ENCODE assay signal across 8 mouse cellular contexts in the genomic region with DNA sequence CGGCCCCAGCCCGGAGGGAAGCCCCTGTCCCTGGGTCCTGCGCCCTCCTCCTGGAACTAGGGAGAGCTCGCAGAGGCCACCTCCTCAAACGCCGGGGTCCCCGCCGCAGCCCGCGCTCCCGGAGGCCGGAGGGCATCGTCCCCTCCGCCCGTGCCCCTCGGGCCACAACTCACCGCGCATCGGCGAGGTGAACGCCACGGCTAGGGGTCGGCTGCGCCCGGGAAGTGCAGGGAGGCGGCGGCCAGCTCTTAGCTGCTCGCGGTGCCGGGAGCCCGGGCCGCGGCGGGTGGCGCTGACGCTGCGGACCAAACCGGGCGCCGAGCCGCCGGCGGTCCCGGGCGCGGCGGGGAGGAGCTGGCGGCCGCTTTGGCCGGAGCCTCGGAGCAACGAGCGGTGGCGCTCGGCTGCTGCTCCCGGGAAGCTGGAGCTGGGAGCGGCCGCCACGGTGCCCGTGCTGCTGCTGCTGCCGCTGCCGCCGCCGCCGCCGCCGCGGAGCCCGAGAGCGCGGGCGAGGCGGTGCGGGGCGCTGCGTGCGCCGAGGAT. TPM values are rescaled to one million over a fixed set of nuclear protein-coding genes. Genes with fewer than 3 reads are reported as not detected.
A peak's percentile ranks its signal among the peaks of the same experiment; 100 is the strongest.
DNase-seq lines count a peak whose midpoint lies in the region; ATAC-seq and TF ChIP-seq lines count a peak whose summit lies in the region.

No protein-coding gene starts in this region.

- no peaks in the 10 kb centered on the region for H3K36me3 ChIP-seq in forebrain, embryonic 12.5 days (replicated peaks)
- no peaks in the 10 kb centered on the region for H3K36me3 ChIP-seq in limb, embryonic 13.5 days
- no peaks in the 10 kb centered on the region for H3K36me3 ChIP-seq in stomach, embryonic 15.5 days

- peak; percentile 39 for ATAC-seq in forebrain, embryonic 12.5 days (ENCODE audit: low FRiP score)
- ATAC-seq in limb, embryonic 13.5 days (ENCODE audit: low FRiP score, low read depth): no peak
- ATAC-seq in stomach, embryonic 15.5 days (ENCODE audit: insufficient read depth, low FRiP score, low read depth): no peak

- H3K4me2 ChIP-seq in forebrain, embryonic 12.5 days: peak overlapping the region; percentile 99
- peak overlapping the region; percentile 99 for H3K4me2 ChIP-seq in limb, embryonic 13.5 days (replicated peaks)
- peak overlapping the region; percentile 99 for H3K4me2 ChIP-seq in stomach, embryonic 15.5 days

- H3K27ac ChIP-seq in layer of hippocampus, adult 2 months: peak overlapping the region; percentile 20; the same call in 1 of the 2 replicates
- 0 out of 2 replicates have a peak overlapping the region, but pooled peaks have one; percentile 25 for H3K27ac ChIP-seq in forebrain, embryonic 12.5 days
- no peak overlapping the region for H3K27ac ChIP-seq in limb, embryonic 13.5 days
- H3K27ac ChIP-seq in stomach, embryonic 15.5 days: no peak overlapping the region

- H3K4me3 ChIP-seq in layer of hippocampus, adult 2 months: peak overlapping the region; percentile 58
- H3K4me3 ChIP-seq in forebrain, embryonic 12.5 days (replicated peaks): peak overlapping the region; percentile 64
- peak overlapping the region; percentile 63 for H3K4me3 ChIP-seq in limb, embryonic 13.5 days
- H3K4me3 ChIP-seq in stomach, embryonic 15.5 days (replicated peaks): peak overlapping the region; percentile 52

- H3K4me1 ChIP-seq in forebrain, embryonic 12.5 days: peaks cover 57% of the 10 kb centered on the region
- H3K4me1 ChIP-seq in limb, embryonic 13.5 days: peaks cover 20% of the 10 kb centered on the region
- H3K4me1 ChIP-seq in stomach, embryonic 15.5 days: peaks cover 14% of the 10 kb centered on the region; the same call in 1 of the 2 replicates

- DNase-seq in layer of hippocampus, adult 2 months (ENCODE audit: low spot score in 2 of 2): peak in 1 of 2 experiments; percentile 19
- no peak for DNase-seq in layer of hippocampus, postnatal 14 days (ENCODE audit: low spot score in 2 of 2)
- DNase-seq in adrenal gland, postnatal 25 days: peak; percentile 56
- no peak for DNase-seq in left cerebral cortex, postnatal 10 days (ENCODE audit: extremely low spot score in 1 of 2, low spot score in 2 of 2)
- DNase-seq in layer of hippocampus, adult 9-11 months: no peak

- intact Hi-C loops in left cerebral cortex, postnatal 10 days (cut with DNase I): loop anchor here (10.0 kb wide), 1 partner anchor 298 kb away; no protein-coding TSS in a partner anchor

- peak overlapping the region; percentile 81 for H3K9ac ChIP-seq in forebrain, embryonic 12.5 days
- peak overlapping the region; percentile 63 for H3K9ac ChIP-seq in limb, embryonic 13.5 days
- peak overlapping the region; percentile 30 for H3K9ac ChIP-seq in stomach, embryonic 15.5 days

- no peaks in the 10 kb centered on the region for H3K9me3 ChIP-seq in forebrain, embryonic 12.5 days
- no peaks in the 10 kb centered on the region for H3K9me3 ChIP-seq in limb, embryonic 13.5 days
- no peaks in the 10 kb centered on the region for H3K9me3 ChIP-seq in stomach, embryonic 15.5 days

- no peak for TF ChIP-seq CTCF in layer of hippocampus, adult 2 months (conservative IDR thresholded peaks at IDR 0.05)

- WGBS in forebrain, embryonic 12.5 days: under 1% methylated on average over 67 of the region's 78 CpGs
- WGBS in limb, embryonic 13.5 days: under 1% methylated on average over 68 of the region's 78 CpGs
- whole genome bisulfite sequencing in stomach, embryonic 15.5 days: under 1% methylated on average over 69 of the region's 78 CpGs

- H3K27me3 ChIP-seq in forebrain, embryonic 12.5 days: peaks cover 96% of the 10 kb centered on the region
- H3K27me3 ChIP-seq in limb, embryonic 13.5 days: peaks cover 97% of the 10 kb centered on the region
- H3K27me3 ChIP-seq in stomach, embryonic 15.5 days (replicated peaks): peaks cover 81% of the 10 kb centered on the region

RNA-seq across cellular contexts. Expression of a gene that starts 8.5 kb away (rescaled TPM):
- total RNA-seq in layer of hippocampus, adult 2 months (2021): 1 to 10 TPM; 7.9 to 9.6 TPM
- total RNA-seq in layer of hippocampus, postnatal 14 days (2021): 10 to 100 TPM; 10.7 to 19.3 TPM
- 3.1 and 4.8 TPM in 2 replicates for total RNA-seq in adrenal gland, postnatal 25 days (2021)
- 2.4 TPM in 2 replicates for polyA plus RNA-seq in forebrain, embryonic 12.5 days (2016; fragmentation: Nextera tagmentation; extraction: Ambion mirVana)
- 0.31 and 0.34 TPM in 2 replicates for polyA plus RNA-seq in limb, embryonic 13.5 days (2015; fragmentation: Nextera tagmentation; extraction: Ambion mirVana)
- 0.15 and 0.35 TPM in 2 replicates for polyA plus RNA-seq in stomach, embryonic 15.5 days (2015; fragmentation: Nextera tagmentation; extraction: Ambion mirVana)
- 10 to 100 TPM; 23.7 to 24.2 TPM for total RNA-seq in left cerebral cortex, postnatal 10 days (2021)

RNA-seq across cellular contexts. Expression of a gene that starts 43.6 kb away (rescaled TPM):
- 10 to 100 TPM; 30.5 to 38.2 TPM for total RNA-seq in layer of hippocampus, adult 2 months (2021)
- total RNA-seq in layer of hippocampus, postnatal 14 days (2021): 10 to 100 TPM; 31.3 to 32.7 TPM
- total RNA-seq in adrenal gland, postnatal 25 days (2021): 14.3 and 15.5 TPM in 2 replicates
- 214 and 228 TPM in 2 replicates for polyA plus RNA-seq in forebrain, embryonic 12.5 days (2016; fragmentation: Nextera tagmentation; extraction: Ambion mirVana)
- 234 and 241 TPM in 2 replicates for polyA plus RNA-seq in limb, embryonic 13.5 days (2015; fragmentation: Nextera tagmentation; extraction: Ambion mirVana)
- 193 and 215 TPM in 2 replicates for polyA plus RNA-seq in stomach, embryonic 15.5 days (2015; fragmentation: Nextera tagmentation; extraction: Ambion mirVana)
- 10 to 100 TPM; 40.6 TPM for total RNA-seq in left cerebral cortex, postnatal 10 days (2021)

RNA-seq across cellular contexts. Expression of a gene that starts 52.9 kb away (rescaled TPM):
- total RNA-seq in layer of hippocampus, adult 2 months (2021): 10 to 100 TPM; 61.6 to 66.1 TPM
- 10 to 100 TPM; 65.6 to 65.9 TPM for total RNA-seq in layer of hippocampus, postnatal 14 days (2021)
- 12.7 and 27.6 TPM in 2 replicates for total RNA-seq in adrenal gland, postnatal 25 days (2021)
- 14.0 and 16.6 TPM in 2 replicates for polyA plus RNA-seq in forebrain, embryonic 12.5 days (2016; fragmentation: Nextera tagmentation; extraction: Ambion mirVana)
- polyA plus RNA-seq in limb, embryonic 13.5 days (2015; fragmentation: Nextera tagmentation; extraction: Ambion mirVana): 20.2 and 21.0 TPM in 2 replicates
- 23.6 and 33.1 TPM in 2 replicates for polyA plus RNA-seq in stomach, embryonic 15.5 days (2015; fragmentation: Nextera tagmentation; extraction: Ambion mirVana)
- total RNA-seq in left cerebral cortex, postnatal 10 days (2021): 10 to 100 TPM; 80.4 to 95.9 TPM

Comparison
In these comparisons a context has a peak if more than half of its experiments do, and no peak if none do; other contexts are left out.
1. H3K27ac ChIP-seq: peak in layer of hippocampus, adult 2 months (single experiment) and forebrain, embryonic 12.5 days (single experiment); none in limb, embryonic 13.5 days (single experiment) and stomach, embryonic 15.5 days (single experiment).
2. H3K9ac ChIP-seq: peak in every context shown above with its lines; median percentile 81 in forebrain, embryonic 12.5 days; 63 in limb, embryonic 13.5 days; 30 in stomach, embryonic 15.5 days.
3. Peak in every context shown above with its lines, with median percentiles within 50 percentile points of each other: H3K4me3 ChIP-seq and H3K4me2 ChIP-seq.